Mouse (Mus musculus) CD4-positive, CD25-positive, alpha-beta regulatory T cell, adult 4 months (primary cell): ENCODE measurements around the gene Ttc32. TPM values are rescaled to one million over a fixed set of nuclear protein-coding genes. Genes with fewer than 3 reads are reported as not detected.
"Not testable (repeated sequence)": the region's sequence is repeated elsewhere in the genome, so short reads cannot be mapped to it uniquely, and the experiment has no call there.

Experiments
- ATAC-seq: one replicate; pipeline ENCODE4 v1.8.0; 2017
- polyA plus RNA-seq, 2 experiments: library from polyadenylated mRNA; unstranded; fragments of 100-300 nt; shearing (Covaris generic); gene quantifications; one replicate each; pipeline ENCODE4 v1.2.1; 2017

Gene Ttc32
- 1 to 10 TPM; 5.9 to 8.5 TPM for polyA plus RNA-seq

- peak; percentile 90 for ATAC-seq
Measured at GRCm38 (mm10) chr12:9029888-9030723, at the start of gene Ttc32. Gene Ttc32, plus strand, starts transcription at chr12:9029997.

- ATAC-seq, result no peak
Measured at GRCm38 (mm10) chr12:8993231-8993630, 36.6 kb upstream of the Ttc32 start.

- no peak for ATAC-seq
Measured at GRCm38 (mm10) chr12:8998318-8998717, 31.5 kb upstream of the Ttc32 start.

- peak; percentile 99 for ATAC-seq
Measured at GRCm38 (mm10) chr12:9002038-9002648, 27.7 kb upstream of the Ttc32 start.

GRCm38 (mm10) chr12:9007146-9007545 is 22.7 kb upstream of the Ttc32 start:
- ATAC-seq, result no peak

- no peak for ATAC-seq
Measured at GRCm38 (mm10) chr12:9007811-9008210, 22.0 kb upstream of the Ttc32 start.

- no peak for ATAC-seq
Measured at GRCm38 (mm10) chr12:9010311-9010710, 19.5 kb upstream of the Ttc32 start.

GRCm38 (mm10) chr12:9016376-9016775 is 13.4 kb upstream of the Ttc32 start:
- ATAC-seq, result no peak

GRCm38 (mm10) chr12:9020431-9020830 is 9.4 kb upstream of the Ttc32 start:
- no peak for ATAC-seq

- ATAC-seq, result no peak
Measured at GRCm38 (mm10) chr12:9020986-9021385, 8.8 kb upstream of the Ttc32 start.

GRCm38 (mm10) chr12:9023031-9023430 is 6.8 kb upstream of the Ttc32 start:
- no peak for ATAC-seq

- no peak for ATAC-seq
Measured at GRCm38 (mm10) chr12:9024071-9024470, 5.7 kb upstream of the Ttc32 start.

GRCm38 (mm10) chr12:9024736-9025135 is 5.1 kb upstream of the Ttc32 start:
- ATAC-seq, result no peak

- ATAC-seq, result no peak
Measured at GRCm38 (mm10) chr12:9026843-9027242, 3.0 kb upstream of the Ttc32 start.

- not testable (repeated sequence) for ATAC-seq
Measured at GRCm38 (mm10) chr12:9028816-9029215, 981 bp upstream of the Ttc32 start.

GRCm38 (mm10) chr12:9029506-9029887 is 300 bp upstream of the Ttc32 start:
- ATAC-seq, result peak; percentile 3

- ATAC-seq, result no peak
Measured at GRCm38 (mm10) chr12:9031166-9031565, 1.4 kb downstream of the Ttc32 start.

GRCm38 (mm10) chr12:9033140-9033539 is 3.3 kb downstream of the Ttc32 start:
- ATAC-seq, result no peak

- ATAC-seq, result no peak
Measured at GRCm38 (mm10) chr12:9036409-9036808, 6.6 kb downstream of the Ttc32 start.

- no peak for ATAC-seq
Measured at GRCm38 (mm10) chr12:9040177-9040576, 10.4 kb downstream of the Ttc32 start.

- no peak for ATAC-seq
Measured at GRCm38 (mm10) chr12:9040686-9041085, 10.9 kb downstream of the Ttc32 start.

GRCm38 (mm10) chr12:9042316-9042715 is 12.5 kb downstream of the Ttc32 start:
- no peak for ATAC-seq

- ATAC-seq, result no peak
Measured at GRCm38 (mm10) chr12:9042759-9043158, 13.0 kb downstream of the Ttc32 start.

- ATAC-seq, result no peak
Measured at GRCm38 (mm10) chr12:9044666-9045065, 14.9 kb downstream of the Ttc32 start.
